Mouse (Mus musculus) neural tube, embryonic 11.5 days (tissue): ENCODE data around the gene Gm27029. TPM values are rescaled to one million over a fixed set of nuclear protein-coding genes. Genes with fewer than 3 reads are reported as not detected.
A peak's percentile ranks its signal among the peaks of the same experiment; 100 is the strongest.
"Not testable (repeated sequence)": the region's sequence is repeated elsewhere in the genome, so short reads cannot be mapped to it uniquely, and the experiment has no call there.

Experiments used
- ATAC-seq: fragments of 200-750 bp; cut with Nextera tagmentation; 2 replicates; pipeline ENCODE4 v1.8.0; 2017; ENCODE audit warnings: moderate number of reproducible peaks, mild to moderate bottlenecking, moderate TSS enrichment, moderate library complexity; ENCODE audit not compliant: insufficient read depth, low FRiP score, low TSS enrichment
- DNase-seq: peaks from one replicate; pipeline ENCODE4 v3.0.0-alpha.2; 2015; ENCODE audit warnings: low spot score
- H3K27ac ChIP-seq: fragments of 300-500 bp; sonication (generic); 2 replicates; pipeline ENCODE4 v1.5.1; 2014; ENCODE audit warnings: low read depth, mild to moderate bottlenecking, low read length
- H3K27me3 ChIP-seq: fragments of 300-500 bp; sonication (generic); 2 replicates; pipeline ENCODE4 v1.6.1; 2014; ENCODE audit warnings: mild to moderate bottlenecking, low read length, mixed read lengths; ENCODE audit not compliant: control insufficient read depth, insufficient read depth
- H3K36me3 ChIP-seq: fragments of 300-500 bp; sonication (generic); 2 replicates; pipeline ENCODE4 v1.6.1; 2014; ENCODE audit warnings: mild to moderate bottlenecking, low read length, moderate library complexity, mixed read lengths; ENCODE audit not compliant: control insufficient read depth, insufficient read depth
- H3K4me1 ChIP-seq: fragments of 300-500 bp; sonication (generic); 2 replicates; pipeline ENCODE4 v1.6.1; 2014; ENCODE audit warnings: low read length, mixed read lengths; ENCODE audit not compliant: control insufficient read depth, insufficient read depth
- H3K4me2 ChIP-seq: fragments of 300-500 bp; sonication (generic); 2 replicates; pipeline ENCODE4 v1.6.1; 2014; ENCODE audit warnings: low read depth, mild to moderate bottlenecking, moderate library complexity
- H3K4me3 ChIP-seq: fragments of 300-500 bp; sonication (generic); 2 replicates; pipeline ENCODE4 v1.5.1; 2014; ENCODE audit warnings: low read depth, low read length
- H3K9ac ChIP-seq: fragments of 300-500 bp; sonication (generic); 2 replicates; pipeline ENCODE4 v1.6.1; 2014; ENCODE audit warnings: mild to moderate bottlenecking, low read length
- H3K9me3 ChIP-seq: fragments of 300-500 bp; sonication (generic); 2 replicates; pipeline ENCODE4 v1.6.1; 2016; ENCODE audit warnings: low read length; ENCODE audit not compliant: control insufficient read depth
- WGBS: fragments of 180-500 bp; shearing (Covaris S2); extraction: QIAGEN DNeasy Blood & Tissue Kit; methylation state at CpG from one replicate; pipeline ENCODE4 v1.1.7; 2014; 5-methylcytosine and 5-hydroxymethylcytosine counted together
- polyA plus RNA-seq: library from polyadenylated mRNA; unstranded; fragments of >200 nt; fragmentation: Nextera tagmentation; extraction: Ambion mirVana; gene quantifications from 2 replicates; pipeline ENCODE4 v1.2.1, GENCODE M21; 2014

Gm27029 gene
- polyA plus RNA-seq, 1 experiment from 2014 or later = 12.5 TPM

DNA sequence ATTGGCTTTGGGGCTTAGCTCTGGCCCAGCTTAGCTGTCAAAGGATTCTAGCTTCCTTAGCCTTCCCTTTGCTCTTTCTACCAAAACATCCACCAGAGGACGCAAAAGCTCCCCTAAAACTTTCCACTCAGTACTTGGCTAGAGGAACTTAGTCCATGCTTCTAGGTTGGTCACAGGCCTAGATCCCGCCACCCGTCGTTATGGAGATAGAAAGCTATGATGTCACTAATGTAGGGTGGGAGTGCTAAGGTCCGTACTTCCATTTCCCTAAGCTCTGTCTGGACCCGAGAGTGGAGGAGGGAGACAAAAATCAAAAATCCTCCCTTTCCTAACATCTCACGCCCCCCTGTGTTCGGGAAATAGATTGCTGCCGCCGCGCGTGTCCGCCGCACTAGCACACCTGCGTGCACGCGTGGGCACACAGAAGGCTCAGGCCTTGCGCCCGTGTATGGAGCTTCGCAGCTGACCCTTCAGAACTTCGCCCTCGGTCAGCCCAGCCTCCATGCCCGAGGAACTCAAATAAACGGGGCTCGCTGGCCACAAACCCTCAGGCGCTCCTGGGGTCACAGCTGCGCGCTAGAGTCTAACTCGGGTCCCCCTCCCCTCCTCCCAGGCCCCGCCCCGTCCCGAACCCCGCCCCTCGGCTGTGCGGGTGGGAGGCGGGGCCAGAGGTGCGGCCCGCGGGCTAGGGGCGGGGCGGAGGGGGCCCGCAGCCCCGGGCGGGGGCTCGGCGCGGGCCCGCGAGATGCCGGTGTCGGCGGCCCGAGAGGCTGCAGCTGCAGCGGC, 43.1 kb upstream of the Gm27029 start:
- ATAC-seq = peak; percentile 55
- Histone ChIP-seq H3K9me3 (no peaks in the 10 kb centered on the region), H3K4me1 (peaks cover 30% of the 10 kb centered on the region), H3K4me3 (peak overlapping the region; percentile 80), H3K36me3 (peaks cover 2% of the 10 kb centered on the region), H3K27me3 (no peaks in the 10 kb centered on the region), H3K4me2 (peak overlapping the region; percentile 85), H3K9ac (peak overlapping the region; percentile 86), H3K27ac (peak overlapping the region; percentile 80)
- WGBS = under 1% methylated on average over 48 of the region's 54 CpGs
- peak; percentile 92 for DNase-seq

DNA sequence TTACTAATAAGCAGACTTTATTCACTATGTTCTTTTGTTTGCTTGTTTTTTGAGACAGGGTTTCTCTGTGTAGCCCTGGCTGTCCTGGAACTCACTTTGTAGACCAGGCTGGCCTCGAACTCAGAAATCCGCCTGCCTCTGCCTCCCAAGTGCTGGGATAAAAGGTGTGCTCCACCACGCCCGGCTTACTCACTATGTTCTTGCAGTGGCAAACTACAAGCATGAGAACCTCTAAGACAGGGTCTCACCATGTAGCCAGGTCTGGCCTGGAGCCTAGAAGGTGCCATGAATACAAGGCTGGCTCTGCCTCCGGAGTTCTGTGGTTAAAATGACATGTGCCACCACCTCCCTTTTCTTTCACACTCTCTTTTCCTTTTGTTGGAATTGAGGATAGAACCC, 42.0 kb upstream of the Gm27029 start:
- Histone ChIP-seq H3K4me2 (peak overlapping the region; percentile 92), H3K4me1 (peaks cover 38% of the 10 kb centered on the region), H3K4me3 (peak overlapping the region; percentile 83; the same call in 1 of the 2 replicates)
- not testable (repeated sequence) for H3K9ac ChIP-seq, ATAC-seq, H3K36me3 ChIP-seq, H3K27ac ChIP-seq, H3K27me3 ChIP-seq, H3K9me3 ChIP-seq, DNase-seq
- WGBS = 64% methylated on average over 5 of the region's 5 CpGs

DNA sequence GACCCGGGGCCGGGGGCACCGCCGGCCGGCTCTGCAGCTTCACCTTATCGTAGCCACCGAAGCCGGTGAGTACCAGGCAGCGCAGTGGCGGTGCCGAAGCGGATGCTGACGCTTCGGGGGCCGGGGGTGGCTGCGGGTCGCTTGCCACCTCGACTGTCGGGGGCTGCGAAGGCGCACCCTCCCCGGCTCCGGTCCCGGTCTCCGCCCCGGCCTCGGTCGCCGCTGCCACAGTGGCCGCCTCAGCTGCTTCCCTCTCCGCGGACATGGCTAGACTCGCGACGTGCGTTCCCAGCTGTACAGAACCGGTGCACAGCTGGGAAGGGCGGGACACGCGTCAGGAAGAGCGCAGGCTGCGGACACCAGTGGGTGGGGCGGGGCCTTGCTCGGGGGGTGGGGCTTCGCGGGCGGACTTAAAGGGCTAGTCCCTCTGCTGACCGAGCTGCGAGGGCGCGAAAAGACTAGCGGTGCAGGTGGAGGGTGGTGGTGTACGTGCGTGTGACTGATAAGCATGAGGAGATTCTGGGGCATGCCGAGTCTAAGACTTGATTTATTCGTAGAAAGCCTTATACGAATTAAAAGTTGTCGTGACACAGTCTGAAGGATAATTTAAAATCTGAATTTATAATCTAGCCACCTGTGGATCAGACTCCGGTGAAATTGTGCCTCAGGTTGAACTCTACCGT, 41.4 kb upstream of the Gm27029 start, which contains the start of gene Vat1:
Vat1 (minus strand) TSS at position 362 of the 683 bp plus-strand sequence.
- WGBS = 1% methylated on average over 57 of the region's 60 CpGs
- peak within 1 kb of the TSS; percentile 83 for H3K4me3 ChIP-seq

DNA sequence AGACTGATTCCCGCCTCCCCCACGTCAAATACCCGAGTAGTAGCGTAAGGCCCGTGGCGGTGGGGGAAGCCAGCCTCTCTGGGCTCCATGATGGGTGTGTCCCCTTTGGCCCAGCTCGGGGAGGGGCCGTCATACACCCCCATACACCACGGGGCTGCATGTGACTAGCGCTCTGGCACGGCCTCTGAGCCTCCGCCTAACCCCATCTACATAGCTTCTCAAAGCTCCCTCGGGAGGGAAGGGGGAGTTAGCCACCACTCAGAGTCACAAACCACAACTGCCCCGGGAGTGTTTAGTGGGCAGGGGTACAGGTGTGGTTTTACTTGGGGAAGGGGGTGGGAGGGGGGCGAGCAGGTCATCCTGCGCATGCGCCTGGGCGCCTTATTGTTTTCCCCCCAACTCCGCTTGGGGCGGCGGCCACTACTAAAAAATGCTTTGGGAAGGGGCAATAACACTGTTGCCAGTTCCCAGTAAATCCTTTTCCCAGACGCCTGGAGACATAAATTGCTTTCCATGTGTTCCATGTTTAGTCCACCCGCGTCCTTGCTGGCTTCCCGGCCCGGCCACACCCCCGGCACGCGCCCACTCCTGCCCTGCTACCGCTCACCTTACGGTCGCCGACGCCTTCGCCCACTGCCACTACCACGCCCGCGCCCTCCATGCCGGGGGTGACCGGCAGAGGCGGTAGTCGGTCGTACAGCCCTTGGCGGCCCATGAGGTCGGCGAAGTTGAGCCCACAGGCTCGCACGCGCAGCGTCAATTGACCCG, 40.7 kb upstream of the Gm27029 start:
- WGBS = under 1% methylated on average over 51 of the region's 51 CpGs
- H3K4me1 ChIP-seq = peaks cover 36% of the 10 kb centered on the region
- H3K9ac ChIP-seq = peak overlapping the region; percentile 72
- H3K27ac ChIP-seq = peak overlapping the region; percentile 73
- H3K4me3 ChIP-seq = peak overlapping the region; percentile 83
- H3K9me3 ChIP-seq = no peaks in the 10 kb centered on the region
- DNase-seq (peak; percentile 69), ATAC-seq (0 out of 2 replicates have a peak, but pooled peaks have one; percentile 15)
- H3K4me2 ChIP-seq = peak overlapping the region; percentile 92
- H3K36me3 ChIP-seq = peaks cover 2% of the 10 kb centered on the region; the same call in 1 of the 2 replicates
- no peaks in the 10 kb centered on the region for H3K27me3 ChIP-seq

More for the DNA sequence above, 41.4 kb upstream of the Gm27029 start, which contains the start of gene Vat1:
- Histone ChIP-seq H3K4me1 (peaks cover 37% of the 10 kb centered on the region), H3K4me2 (peak within 1 kb of the TSS; percentile 92), H3K9me3 (no peaks in the 10 kb centered on the region), H3K36me3 (peaks cover 2% of the 10 kb centered on the region), H3K9ac (peak within 1 kb of the TSS; percentile 72), H3K27ac (peak within 1 kb of the TSS; percentile 73), H3K27me3 (no peaks in the 10 kb centered on the region)
- DNase-seq (peak; percentile 75), ATAC-seq (peak; percentile 24; the same call in 1 of the 2 replicates)

DNA sequence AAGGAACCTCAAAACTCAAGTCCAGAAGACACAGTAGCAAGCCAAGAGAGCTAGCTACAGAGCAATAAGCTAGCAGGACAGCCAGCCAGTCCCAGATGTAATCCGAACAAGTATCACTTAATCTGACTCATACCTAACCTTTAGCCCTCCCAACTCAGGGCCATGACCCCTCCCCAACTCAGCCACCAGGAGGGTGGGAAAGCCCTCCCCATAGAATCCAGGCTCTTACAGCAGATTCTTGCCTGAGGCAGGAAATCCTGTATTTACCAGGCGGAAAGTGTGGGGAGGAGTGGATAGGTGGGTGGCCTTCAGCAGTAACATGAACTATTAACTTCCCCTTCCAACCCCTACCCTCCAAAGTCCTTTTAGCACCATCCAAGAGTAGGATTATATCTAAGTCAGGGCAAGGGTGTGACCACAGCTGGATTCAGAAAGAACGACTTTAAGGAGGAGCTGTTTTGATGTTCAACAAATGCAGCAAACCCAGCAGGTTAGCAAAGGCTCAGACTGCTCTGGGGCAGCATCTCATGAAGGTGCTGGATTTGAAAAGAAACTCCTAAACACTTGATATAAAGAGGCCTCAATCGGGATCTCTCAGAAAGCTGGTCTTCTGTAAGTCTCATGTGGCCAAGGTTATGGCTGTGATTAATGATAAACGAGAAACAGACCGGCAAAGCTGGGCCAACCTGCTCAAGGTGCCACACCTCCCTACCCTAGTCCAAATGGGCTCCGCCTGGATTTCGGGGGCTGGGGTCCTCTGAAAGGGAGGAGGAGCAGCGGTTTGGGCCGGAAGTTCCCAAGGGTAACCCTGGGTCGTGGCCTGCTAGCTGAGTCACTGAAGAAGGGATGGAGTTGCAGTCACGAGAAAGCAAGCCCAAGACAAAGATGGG, 39.9 kb upstream of the Gm27029 start, which contains the start of gene Rnd2:
Rnd2 (plus strand) TSS at position 789 of the 890 bp plus-strand sequence.
- Histone ChIP-seq H3K27me3 (no peaks in the 10 kb centered on the region), H3K36me3 (peaks cover 4% of the 10 kb centered on the region; the same call in 1 of the 2 replicates), H3K4me3 (peak within 1 kb of the TSS; percentile 83), H3K9me3 (no peaks in the 10 kb centered on the region), H3K9ac (peak within 1 kb of the TSS; percentile 72), H3K4me2 (peak within 1 kb of the TSS; percentile 92), H3K4me1 (peaks cover 33% of the 10 kb centered on the region), H3K27ac (peak within 1 kb of the TSS; percentile 73)
- ATAC-seq (no peak), DNase-seq (peak; percentile 22)
- 12% methylated on average over 12 of the region's 12 CpGs for WGBS

DNA sequence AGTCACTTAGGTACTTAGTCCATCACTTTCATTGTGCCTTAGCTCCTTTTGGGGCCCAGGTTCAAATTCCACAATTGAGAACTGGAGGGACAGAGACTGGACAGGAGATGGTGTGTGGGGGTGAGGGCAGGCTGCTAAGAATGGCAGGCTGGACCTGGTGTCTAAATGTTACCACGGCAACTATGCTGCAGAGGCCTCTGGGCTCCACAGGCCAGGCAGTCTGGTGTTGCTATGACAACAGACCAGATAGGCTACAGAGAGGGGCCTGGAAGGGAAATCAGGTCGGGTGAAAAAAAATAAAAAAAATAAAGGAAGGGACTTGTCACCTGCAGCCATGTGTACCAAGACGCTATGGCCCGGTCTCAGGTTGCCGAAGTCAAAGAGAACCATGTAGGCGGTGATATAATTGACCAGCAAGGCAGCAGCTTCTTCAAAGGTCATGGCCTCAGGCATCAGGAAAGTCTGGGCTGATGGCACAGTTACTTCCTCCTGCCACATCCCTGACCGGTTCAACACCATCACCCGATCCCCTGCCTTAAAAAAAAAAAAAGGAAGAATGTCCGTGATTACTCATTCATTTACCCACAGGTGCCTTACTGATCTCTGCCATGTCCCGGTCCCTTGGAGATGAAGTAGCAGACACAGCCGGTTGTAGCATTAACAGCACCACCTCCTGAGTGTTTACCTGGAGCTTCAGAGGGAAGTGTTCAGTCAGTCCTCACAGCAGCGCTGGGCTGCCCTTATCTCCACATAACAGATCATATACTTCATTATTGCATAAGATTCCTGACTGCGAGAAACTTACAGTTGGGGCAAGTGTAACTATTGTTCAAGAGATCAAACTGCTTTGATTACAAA, 38.2 kb upstream of the Gm27029 start:
- 0 out of 2 replicates have a peak, but pooled peaks have one; percentile 58 for ATAC-seq
- H3K4me1 ChIP-seq = peaks cover 26% of the 10 kb centered on the region
- H3K27me3 ChIP-seq = no peaks in the 10 kb centered on the region
- H3K4me3 ChIP-seq = no peak overlapping the region
- WGBS = 37% methylated on average over 13 of the region's 13 CpGs
- H3K4me2 ChIP-seq = peak overlapping the region; percentile 92
- H3K36me3 ChIP-seq = peaks cover 4% of the 10 kb centered on the region; the same call in 1 of the 2 replicates
- H3K27ac ChIP-seq = no peak overlapping the region
- DNase-seq = peak; percentile 50
- H3K9me3 ChIP-seq = no peaks in the 10 kb centered on the region
- H3K9ac ChIP-seq = no peak overlapping the region

DNA sequence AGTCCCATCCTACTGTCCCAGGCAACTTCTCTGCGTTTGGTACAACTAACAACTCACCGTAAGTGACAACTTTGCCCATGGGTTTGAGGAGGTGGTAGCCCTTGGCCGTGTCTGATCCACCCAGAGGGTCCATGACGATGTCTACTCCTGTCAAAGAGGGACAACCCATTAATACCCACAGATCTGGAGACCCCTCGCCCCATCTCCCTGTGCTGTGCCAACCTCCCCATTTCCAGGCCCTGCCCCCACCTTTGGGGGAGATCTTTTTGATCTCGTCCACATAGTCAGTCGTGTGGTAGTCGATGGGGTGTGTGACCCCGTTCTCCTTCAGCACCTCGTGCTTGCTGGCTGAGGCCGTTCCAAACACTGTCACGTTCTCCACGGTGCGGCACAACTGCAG, 37.5 kb upstream of the Gm27029 start:
- H3K4me1 ChIP-seq = peaks cover 26% of the 10 kb centered on the region
- H3K27me3 ChIP-seq = no peaks in the 10 kb centered on the region
- no peak for ATAC-seq
- peaks cover 4% of the 10 kb centered on the region; the same call in 1 of the 2 replicates for H3K36me3 ChIP-seq
- H3K9ac ChIP-seq = no peak overlapping the region
- no peaks in the 10 kb centered on the region for H3K9me3 ChIP-seq
- no peak overlapping the region for H3K4me3 ChIP-seq
- no peak for DNase-seq
- no peak overlapping the region for H3K27ac ChIP-seq
- WGBS = 80% methylated on average over 14 of the region's 14 CpGs
- no peak overlapping the region for H3K4me2 ChIP-seq
